Mouse (Mus musculus) cortical plate, adult 2 months (tissue): ENCODE measurements around the gene Atp2b2. TPM values are rescaled to one million over a fixed set of nuclear protein-coding genes. Genes with fewer than 3 reads are reported as not detected.

Experiments used
- H3K27ac ChIP-seq: fragments of 200-500 bp; 2 replicates; pipeline ENCODE4 v1.5.1; 2012; ENCODE audit warnings: low read length, control low read depth, inconsistent platforms; ENCODE audit not compliant: insufficient read depth
- H3K4me1 ChIP-seq: fragments of 200-500 bp; 2 replicates; pipeline ENCODE4 v1.6.1; 2011; ENCODE audit warnings: low read length; ENCODE audit not compliant: control insufficient read depth, insufficient read depth
- H3K4me3 ChIP-seq: fragments of 200-500 bp; 2 replicates; pipeline ENCODE4 v1.5.1; 2011; ENCODE audit warnings: mild to moderate bottlenecking, low read length, control low read depth; ENCODE audit not compliant: insufficient read depth
- CTCF ChIP-seq: fragments of 200-500 bp; IDR thresholded peaks from 2 replicates; pipeline ENCODE4 v1.5.1; 2011; ENCODE audit warnings: mild to moderate bottlenecking, control low read depth, low read length; ENCODE audit not compliant: insufficient read depth; ENCODE audit errors: extremely low read depth
- POLR2A ChIP-seq: fragments of 200-500 bp; IDR thresholded peaks from 2 replicates; pipeline ENCODE4 v1.6.1; 2011; ENCODE audit warnings: mild to moderate bottlenecking, low read length, control low read depth; ENCODE audit not compliant: insufficient read depth; ENCODE audit errors: extremely low read depth
- polyA plus RNA-seq: library from polyadenylated mRNA; depleted of rRNA; stranded (reverse); fragments of >200 nt; gene quantifications from 2 replicates; pipeline ENCODE4 v1.2.3, GENCODE M21; 2012

Atp2b2 gene
- polyA plus RNA-seq, 1 experiment, result 238 TPM

- no peak for TF ChIP-seq CTCF
- no peak for TF ChIP-seq POLR2A
- no peak overlapping the region for H3K4me3 ChIP-seq
- no peak overlapping the region for H3K27ac ChIP-seq
- H3K4me1 ChIP-seq, result peaks cover 29% of the 10 kb centered on the region
Observed at GRCm38 (mm10) chr6:113961658-113962057, 80.8 kb downstream of the Atp2b2 start.

- TF ChIP-seq POLR2A (no peak), CTCF (no peak)
- Histone ChIP-seq H3K4me1 (peaks cover 27% of the 10 kb centered on the region), H3K4me3 (no peak overlapping the region), H3K27ac (peak overlapping the region; percentile 14; the same call in 1 of the 2 replicates)
Observed at GRCm38 (mm10) chr6:113959336-113959735, 83.1 kb downstream of the Atp2b2 start.

DNA sequence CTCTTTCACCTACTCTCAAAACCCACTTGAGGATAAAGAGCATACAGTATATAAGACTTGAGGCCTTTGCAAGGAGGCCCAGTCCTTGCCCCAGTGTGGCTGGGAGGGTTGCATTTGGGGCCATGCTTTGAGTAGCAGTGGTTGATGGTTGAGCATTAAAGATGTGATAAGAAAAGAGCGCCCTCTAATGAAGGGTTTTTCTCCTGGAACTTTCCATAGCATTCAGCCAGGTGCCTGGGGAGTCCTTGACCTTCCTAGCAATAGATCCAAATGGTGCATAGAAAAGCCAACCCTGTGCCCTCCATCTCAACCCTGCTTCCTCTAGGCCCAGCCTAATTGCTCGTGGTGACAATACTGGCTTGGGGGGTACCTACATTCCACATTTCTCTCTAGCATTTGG is 83.7 kb downstream of the Atp2b2 start:
- Histone ChIP-seq H3K4me1 (peaks cover 27% of the 10 kb centered on the region), H3K4me3 (no peak overlapping the region), H3K27ac (peak overlapping the region; percentile 57)
- no peak for TF ChIP-seq POLR2A
- no peak for TF ChIP-seq CTCF

DNA sequence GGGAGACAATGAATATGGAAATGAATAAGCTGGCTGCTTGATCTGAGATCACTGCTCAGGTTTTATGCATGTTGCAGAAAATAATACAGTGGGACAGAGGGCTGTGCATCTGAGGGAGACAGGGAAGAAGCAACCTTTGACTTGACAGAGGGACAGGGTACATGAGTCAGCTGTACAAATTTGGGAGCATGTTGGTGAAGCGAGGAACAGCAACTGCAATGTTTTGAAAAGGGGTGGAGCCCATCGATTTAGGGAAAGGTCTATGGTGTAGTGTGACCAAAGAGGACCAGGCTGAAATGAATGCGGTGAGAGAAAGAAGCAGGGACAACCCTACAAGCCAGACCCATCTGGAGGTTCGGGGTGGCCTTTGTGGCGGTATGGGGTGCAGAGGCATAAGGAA is 84.4 kb downstream of the Atp2b2 start:
- peak overlapping the region; percentile 57 for H3K27ac ChIP-seq
- no peak for TF ChIP-seq CTCF
- no peak for TF ChIP-seq POLR2A
- no peak overlapping the region for H3K4me3 ChIP-seq
- peaks cover 27% of the 10 kb centered on the region for H3K4me1 ChIP-seq

DNA sequence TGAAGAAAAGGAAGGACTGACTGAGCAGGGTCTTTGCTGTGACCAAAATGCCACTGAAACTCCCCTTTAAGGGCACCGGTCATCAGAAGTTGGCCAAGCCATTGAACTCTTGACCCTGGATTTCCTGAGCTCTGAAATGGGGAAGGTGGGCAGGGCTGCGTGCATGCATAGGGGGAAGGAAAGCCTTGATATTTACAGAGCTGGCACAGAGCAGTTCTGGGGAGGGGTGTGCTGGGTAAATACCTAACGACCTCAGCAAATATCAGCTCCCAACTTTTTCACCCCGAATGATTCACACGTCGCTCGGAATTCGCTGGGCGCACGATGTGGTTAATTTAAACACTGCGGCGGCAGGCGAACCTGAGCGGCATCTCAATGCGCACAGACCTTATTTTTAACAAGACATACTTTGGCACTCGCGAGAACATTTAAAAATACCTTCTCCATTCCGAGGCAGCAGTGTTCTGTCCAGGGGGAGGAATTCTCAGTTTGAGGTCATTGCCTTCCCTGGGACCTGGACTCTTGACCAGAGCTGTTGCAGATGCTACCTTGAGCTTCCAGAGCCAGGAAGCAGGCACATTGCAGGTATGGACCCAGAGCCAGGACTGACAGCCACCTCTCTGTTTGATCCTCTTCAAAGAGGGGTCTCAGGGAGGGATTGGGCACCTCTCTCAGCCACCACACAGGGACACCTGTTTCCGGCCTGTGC is 85.0 kb downstream of the Atp2b2 start:
- TF ChIP-seq CTCF (no peak), POLR2A (no peak)
- H3K4me3 ChIP-seq, result no peak overlapping the region
- H3K27ac ChIP-seq, result peak overlapping the region; percentile 57
- peaks cover 27% of the 10 kb centered on the region for H3K4me1 ChIP-seq

DNA sequence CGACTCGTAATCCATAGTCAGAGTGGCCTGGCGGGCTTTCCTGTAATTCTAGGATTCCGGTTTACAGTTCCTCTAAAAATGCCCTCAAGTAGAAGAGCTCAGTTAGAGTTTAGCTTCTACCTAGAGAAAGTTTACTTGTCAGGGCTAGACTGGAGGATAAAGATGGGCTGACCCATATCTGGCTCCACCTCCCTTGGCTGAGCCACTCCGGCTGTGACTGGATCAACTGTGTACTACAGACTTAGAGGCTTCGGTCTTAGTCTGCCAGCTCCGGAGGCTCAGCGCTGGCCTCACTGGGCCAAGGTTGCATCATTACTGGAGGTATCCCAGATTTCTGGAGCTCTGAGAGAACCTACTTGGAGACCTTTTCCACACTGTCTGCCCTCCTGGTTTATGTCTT is 94.9 kb downstream of the Atp2b2 start:
- Histone ChIP-seq H3K27ac (no peak overlapping the region), H3K4me3 (no peak overlapping the region), H3K4me1 (peaks cover 10% of the 10 kb centered on the region)
- TF ChIP-seq CTCF, result no peak
- TF ChIP-seq POLR2A, result no peak

- Histone ChIP-seq H3K27ac (no peak overlapping the region), H3K4me1 (peaks cover 11% of the 10 kb centered on the region), H3K4me3 (no peak overlapping the region)
- no peak for TF ChIP-seq CTCF
- no peak for TF ChIP-seq POLR2A
Observed at GRCm38 (mm10) chr6:113942355-113942754, 100.1 kb downstream of the Atp2b2 start.

DNA sequence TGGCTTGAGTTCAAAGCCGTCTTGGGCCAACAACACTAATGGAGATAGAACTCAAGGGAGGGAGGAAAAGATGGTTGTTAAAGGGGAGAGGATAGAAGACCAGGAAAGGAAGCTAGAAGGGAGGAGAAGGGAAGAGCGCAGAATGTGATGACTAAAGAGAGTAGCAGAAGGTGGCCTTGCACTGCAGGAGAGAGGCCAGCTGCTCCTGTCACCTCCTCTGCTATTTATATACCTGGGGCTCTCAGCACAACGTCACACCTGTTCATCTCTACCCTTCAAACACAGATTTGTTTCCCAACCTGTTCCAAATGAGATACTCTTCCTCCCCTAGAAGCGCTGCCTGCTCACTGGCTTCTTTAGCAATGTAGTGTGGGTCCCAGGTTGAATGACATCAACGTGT is 101.1 kb downstream of the Atp2b2 start:
- Histone ChIP-seq H3K4me3 (no peak overlapping the region), H3K4me1 (peaks cover 13% of the 10 kb centered on the region), H3K27ac (0 out of 2 replicates have a peak overlapping the region, but pooled peaks have one; percentile 17)
- TF ChIP-seq POLR2A (no peak), CTCF (no peak)

- no peak for TF ChIP-seq POLR2A
- TF ChIP-seq CTCF, result no peak
- H3K4me1 ChIP-seq, result peaks cover 11% of the 10 kb centered on the region
- no peak overlapping the region for H3K4me3 ChIP-seq
- no peak overlapping the region for H3K27ac ChIP-seq
Observed at GRCm38 (mm10) chr6:113939442-113939841, 103.0 kb downstream of the Atp2b2 start.

- H3K27ac ChIP-seq, result no peak overlapping the region; the same call in 1 of the 2 replicates
- H3K4me3 ChIP-seq, result no peak overlapping the region
- peaks cover 20% of the 10 kb centered on the region for H3K4me1 ChIP-seq
- TF ChIP-seq CTCF, result no peak
- no peak for TF ChIP-seq POLR2A
Observed at GRCm38 (mm10) chr6:113936811-113937508, 105.5 kb downstream of the Atp2b2 start.
